Mouse (Mus musculus): ENCODE data around the gene Mgat5.

DNA sequence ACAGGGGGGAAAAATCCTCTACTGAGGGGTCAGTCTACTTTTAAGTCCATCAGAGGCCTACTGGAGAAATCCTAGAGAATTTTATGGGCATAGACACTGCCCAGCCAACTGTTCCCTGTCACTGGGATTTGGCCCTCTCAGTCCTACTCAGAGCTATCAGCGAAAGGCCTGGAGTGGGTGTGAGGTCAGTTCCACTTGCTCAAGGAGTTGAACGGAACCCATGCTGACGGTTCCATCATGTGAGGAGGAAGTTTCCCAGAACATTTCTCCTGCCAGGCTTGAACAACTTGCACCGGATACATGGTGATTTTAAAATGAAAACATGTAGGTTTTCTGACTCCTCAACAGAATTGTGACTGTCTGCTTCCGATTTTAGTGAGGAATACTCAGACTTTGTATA is 20.2 kb downstream of the Mgat5 start:
- TF ChIP-seq POLR2A (IDR thresholded peaks at IDR 0.05; ENCODE audit: low read depth, low read length), result no peak
- TF ChIP-seq CTCF (IDR thresholded peaks at IDR 0.05; ENCODE audit: extremely low read depth, insufficient read depth, insufficient read length, insufficient replicate concordance), result no peak

Data from spleen, adult 2 months (tissue).